24 mouse cellular contexts compared by ENCODE assay signal in the genomic region with DNA sequence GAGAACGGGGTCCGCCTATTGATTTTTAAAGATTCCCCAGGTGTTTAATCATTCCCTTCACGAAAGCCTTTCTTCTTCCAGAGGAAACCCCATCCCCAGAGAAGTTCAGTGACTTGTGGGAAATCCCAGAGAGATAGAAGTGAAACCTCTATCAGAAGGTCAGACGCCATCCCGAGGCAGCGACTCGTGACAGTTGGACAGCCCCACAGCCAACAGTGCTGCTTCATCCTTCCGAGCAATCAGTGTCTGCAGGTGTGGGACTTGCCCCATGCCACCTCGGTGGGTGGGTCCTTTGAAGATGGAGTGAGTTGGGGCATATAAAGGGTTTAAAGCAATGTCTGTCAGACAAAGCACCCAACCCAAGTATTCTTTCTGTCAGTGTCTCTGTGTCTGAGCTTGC.
"Had no signal": no experiment of that assay in that cellular context is flagged by ENCODE, and none has a peak within 500 bp of the region (broad histone marks: within the 10 kb centered on the region; RNA-seq: fewer than 3 reads in every experiment).

No protein-coding gene starts in this region.

- H3K9ac ChIP-seq: limb, embryonic 13.5 days; liver, embryonic 12.5 days; liver, embryonic 15.5 days; lung, embryonic 15.5 days; neural tube, embryonic 12.5 days; neural tube, embryonic 15.5 days had no signal

- H3K4me2 ChIP-seq: limb, embryonic 13.5 days; liver, embryonic 12.5 days; liver, embryonic 15.5 days; lung, embryonic 15.5 days; neural tube, embryonic 12.5 days; neural tube, embryonic 15.5 days had no signal

- ATAC-seq: intestine, postnatal 0 days; liver, embryonic 12.5 days had no signal

- H3K27me3 ChIP-seq: liver, embryonic 12.5 days; liver, embryonic 15.5 days; lung, embryonic 15.5 days; megakaryocyte, embryonic 14.5 days; neural tube, embryonic 12.5 days; neural tube, embryonic 15.5 days had no signal

- H3K4me3 ChIP-seq: layer of hippocampus, adult 2 months; limb, embryonic 10.5 days; limb, embryonic 13.5 days; liver, embryonic 12.5 days; liver, embryonic 15.5 days; lung, embryonic 15.5 days; megakaryocyte, embryonic 14.5 days; midbrain, embryonic 10.5 days; neural tube, embryonic 12.5 days; neural tube, embryonic 15.5 days had no signal

- H3K36me3 ChIP-seq: limb, embryonic 10.5 days; limb, embryonic 13.5 days; liver, embryonic 12.5 days; liver, embryonic 15.5 days; lung, embryonic 15.5 days; midbrain, embryonic 10.5 days; neural tube, embryonic 12.5 days; neural tube, embryonic 15.5 days had no signal

- H3K4me1 ChIP-seq: liver, embryonic 12.5 days; liver, embryonic 15.5 days; lung, embryonic 15.5 days; megakaryocyte, embryonic 14.5 days had no signal

- H3K9me3 ChIP-seq: limb, embryonic 10.5 days; limb, embryonic 13.5 days; liver, embryonic 12.5 days; liver, embryonic 15.5 days; lung, embryonic 15.5 days; midbrain, embryonic 10.5 days; neural tube, embryonic 12.5 days; neural tube, embryonic 15.5 days had no signal

- H3K27ac ChIP-seq: kidney, postnatal 0 days; layer of hippocampus, adult 2 months; limb, embryonic 10.5 days; limb, embryonic 13.5 days; liver, embryonic 12.5 days; liver, embryonic 15.5 days; lung, embryonic 15.5 days; midbrain, embryonic 10.5 days; neural tube, embryonic 12.5 days; neural tube, embryonic 15.5 days; stomach, postnatal 0 days had no signal

- DNase-seq: kidney, adult 2 months; kidney, postnatal 25 days; layer of hippocampus, adult 9-11 months; liver; lung, adult 18-20 months; lung, postnatal 10 days; lung, postnatal 36 days; midbrain, embryonic 14.5 days; right cerebral cortex, adult 18-20 months; right cerebral cortex, postnatal 14 days; right cerebral cortex, postnatal 4 days had no signal
